Comparison of ENCODE assay signal across 39 mouse cellular contexts in genomic region chr1:93020602-93021001, GRCm38 (mm10). TPM values are rescaled to one million over a fixed set of nuclear protein-coding genes. Genes with fewer than 3 reads are reported as not detected.
"Had no signal": no experiment of that assay in that cellular context is flagged by ENCODE, and none has a peak within 500 bp of the region (broad histone marks: within the 10 kb centered on the region; RNA-seq: fewer than 3 reads in every experiment).

No protein-coding gene starts in this region.

- ATAC-seq: forebrain, postnatal 0 days; hindbrain, embryonic 16.5 days; inflammation-experienced regulatory T-cells, adult 6 months; intestine, embryonic 15.5 days; intestine, postnatal 0 days had no signal

- H3K4me1 ChIP-seq: heart, embryonic 10.5 days; heart, embryonic 12.5 days; hindbrain, embryonic 10.5 days; hindbrain, embryonic 12.5 days; intestine, embryonic 15.5 days; limb, embryonic 10.5 days; limb, embryonic 12.5 days; liver, embryonic 13.5 days had no signal

- H3K4me3 ChIP-seq: heart, embryonic 10.5 days; heart, embryonic 12.5 days; hindbrain, embryonic 10.5 days; hindbrain, embryonic 12.5 days; intestine, embryonic 15.5 days; layer of hippocampus, adult 2 months; limb, embryonic 10.5 days; limb, embryonic 12.5 days; liver, embryonic 13.5 days had no signal

- H3K27ac ChIP-seq: heart, embryonic 10.5 days; hindbrain, embryonic 10.5 days; hindbrain, embryonic 12.5 days; hindbrain, embryonic 14.5 days; intestine, embryonic 15.5 days; layer of hippocampus, adult 2 months; limb, embryonic 10.5 days; limb, embryonic 12.5 days; liver, embryonic 13.5 days had no signal

- DNase-seq: forebrain, postnatal 0 days; gastrocnemius, postnatal 10 days; gastrocnemius, postnatal 25 days; heart, adult 18-20 months; heart, postnatal 10 days; heart, postnatal 4 days; kidney, adult 18-20 months; kidney, adult 8-10 months; kidney, postnatal 10 days; kidney, postnatal 25 days; kidney, postnatal 4 days; liver; liver, embryonic 13.5 days had no signal

RNA-seq across cellular contexts. Expression of gene Aqp12, which starts 14.5 kb away (rescaled TPM):
- total RNA-seq: forebrain, postnatal 0 days; gastrocnemius, adult 18-20 months; gastrocnemius, postnatal 10 days; gastrocnemius, postnatal 25 days; gastrocnemius, postnatal 4 days; granulocyte monocyte progenitor cell, adult 5-6 weeks; heart, adult 18-20 months; heart, adult 8-10 months; heart, postnatal 10 days; heart, postnatal 25 days; heart, postnatal 4 days; layer of hippocampus, adult 2 months; layer of hippocampus, postnatal 10 days; layer of hippocampus, postnatal 25 days; left cerebral cortex, postnatal 25 days had no signal
- polyA plus RNA-seq: forebrain, postnatal 0 days; frontal cortex, adult 2 months; heart, embryonic 10.5 days; heart, embryonic 12.5 days; heart, embryonic 16.5 days; hindbrain, embryonic 10.5 days; hindbrain, embryonic 12.5 days; hindbrain, embryonic 14.5 days; hindbrain, embryonic 16.5 days; inflammation-experienced regulatory T-cells, adult 6 months; kidney, embryonic 14.5 days; kidney, embryonic 16.5 days; limb, embryonic 10.5 days; limb, embryonic 12.5 days; limb, embryonic 14.5 days; liver, embryonic 11.5 days; liver, embryonic 13.5 days had no signal
